Mouse (Mus musculus): ENCODE data around the gene Pnp. TPM values are rescaled to one million over a fixed set of nuclear protein-coding genes. Genes with fewer than 3 reads are reported as not detected.
"Not testable (repeated sequence)": the region's sequence is repeated elsewhere in the genome, so short reads cannot be mapped to it uniquely, and the experiment has no call there.

The Pnp gene
- total RNA-seq, 2 experiments from 2014 or later, result 13.7 to 15.2 TPM

DNA sequence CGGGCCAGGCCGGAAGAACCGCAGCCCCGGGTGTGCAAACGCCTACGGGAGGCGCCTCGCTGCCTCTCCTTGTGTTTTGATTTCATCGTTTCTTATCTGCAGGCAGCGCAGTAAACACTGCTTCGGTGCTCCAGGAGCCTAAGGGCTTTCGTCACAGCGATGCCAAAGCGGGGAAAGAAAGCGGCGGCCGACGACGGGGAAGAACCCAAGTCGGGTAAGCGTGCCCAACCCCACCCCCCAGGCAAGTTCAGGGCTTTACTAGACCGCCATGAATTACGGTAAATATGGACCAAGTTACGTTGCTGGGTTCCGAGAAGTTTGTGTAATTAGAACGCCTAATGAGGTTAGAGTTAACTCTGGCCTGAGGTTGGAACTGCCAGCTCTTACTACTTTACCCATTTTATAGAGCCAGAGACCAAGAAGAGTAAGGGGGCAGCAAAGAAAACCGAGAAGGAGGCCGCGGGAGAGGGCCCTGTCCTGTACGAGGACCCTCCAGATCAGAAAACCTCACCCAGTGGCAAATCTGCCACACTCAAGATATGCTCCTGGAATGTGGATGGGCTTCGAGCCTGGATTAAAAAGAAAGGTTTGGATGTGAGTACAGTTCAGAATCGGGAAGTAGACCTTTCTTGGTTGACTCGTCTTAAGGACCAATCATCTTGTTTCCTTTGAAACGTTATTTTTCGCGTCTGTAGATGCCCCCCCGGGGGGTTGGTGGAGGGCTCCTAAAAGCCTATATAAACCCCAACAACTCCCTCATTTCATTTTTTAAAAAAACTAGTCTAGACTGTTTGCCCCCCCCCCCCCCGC is 5.6 kb upstream of the Pnp start:
- no peak for DNase-seq (ENCODE audit: low spot score in 2 of 2)
- intact Hi-C loops (cut with DNase I), result no loop called here

DNA sequence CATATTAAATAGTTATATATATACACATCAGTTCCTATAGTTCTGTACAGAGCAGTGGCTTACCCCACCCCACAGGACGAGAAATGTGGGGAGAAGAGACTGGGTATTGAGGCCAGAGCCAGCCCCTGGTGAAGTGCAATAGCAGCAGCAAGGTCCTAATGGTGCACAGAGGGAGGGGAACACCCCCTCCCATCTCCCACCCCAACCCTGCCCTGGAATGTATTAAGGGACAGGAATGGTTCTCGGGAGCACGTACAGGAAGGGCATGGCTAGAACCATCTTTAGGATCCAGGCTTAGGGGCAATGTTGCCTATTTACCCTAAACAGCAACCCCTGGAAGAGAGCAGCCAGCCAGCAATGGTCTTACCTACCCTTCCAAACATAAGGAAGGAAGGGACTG is 3.5 kb upstream of the Pnp start:
- intact Hi-C loops (cut with DNase I), result no loop called here
- DNase-seq (ENCODE audit: low spot score in 2 of 2), result no peak

DNA sequence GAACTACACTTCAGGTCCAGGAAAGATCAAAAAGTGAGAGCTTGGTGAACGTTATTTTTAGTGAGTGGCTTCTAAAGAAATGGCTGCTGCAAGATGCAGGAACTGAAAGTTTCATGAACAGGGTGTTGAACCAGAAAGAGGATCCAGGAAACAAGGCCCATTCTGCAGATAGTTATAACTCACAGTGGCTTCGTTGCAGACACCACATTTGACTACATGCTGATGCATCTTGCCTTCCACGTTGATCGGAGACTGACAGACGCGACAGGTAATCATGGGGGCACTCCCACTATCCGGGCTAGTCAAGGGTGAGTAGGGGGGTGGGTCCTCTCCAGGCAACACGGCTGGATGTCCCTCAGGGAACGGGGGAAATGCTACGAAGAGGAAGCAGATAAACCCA is 931 bp upstream of the Pnp start:
- DNase-seq (ENCODE audit: low spot score in 2 of 2), result no peak
- intact Hi-C loops (cut with DNase I), result loop anchor here (2.0 kb wide), 1 partner anchor 135 kb away; no protein-coding TSS in a partner anchor

DNA sequence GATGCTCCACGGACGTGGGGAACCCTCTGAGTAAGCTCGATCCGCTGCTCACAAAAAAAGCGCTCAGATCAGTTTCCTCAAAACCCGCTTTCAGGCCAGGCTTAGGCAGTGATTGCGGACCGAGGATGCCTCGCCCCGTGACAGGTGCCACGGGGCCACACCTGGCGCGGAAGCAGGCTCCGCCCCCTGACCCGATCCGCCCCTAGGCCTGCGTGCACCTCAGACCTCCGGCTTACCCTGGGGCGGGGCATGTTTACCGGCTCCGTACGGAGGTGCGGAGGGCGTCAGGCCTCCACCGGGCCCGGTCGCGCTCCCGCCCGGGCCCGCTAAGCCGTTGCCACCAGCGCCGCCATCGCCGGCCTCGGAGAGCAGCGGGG is 517 bp upstream of the Pnp start:
- intact Hi-C loops (cut with DNase I), result loop anchor here (2.0 kb wide), 1 partner anchor 134 kb away; no protein-coding TSS in a partner anchor
- peak; percentile 40 to 45 for DNase-seq (ENCODE audit: low spot score in 2 of 2)

DNA sequence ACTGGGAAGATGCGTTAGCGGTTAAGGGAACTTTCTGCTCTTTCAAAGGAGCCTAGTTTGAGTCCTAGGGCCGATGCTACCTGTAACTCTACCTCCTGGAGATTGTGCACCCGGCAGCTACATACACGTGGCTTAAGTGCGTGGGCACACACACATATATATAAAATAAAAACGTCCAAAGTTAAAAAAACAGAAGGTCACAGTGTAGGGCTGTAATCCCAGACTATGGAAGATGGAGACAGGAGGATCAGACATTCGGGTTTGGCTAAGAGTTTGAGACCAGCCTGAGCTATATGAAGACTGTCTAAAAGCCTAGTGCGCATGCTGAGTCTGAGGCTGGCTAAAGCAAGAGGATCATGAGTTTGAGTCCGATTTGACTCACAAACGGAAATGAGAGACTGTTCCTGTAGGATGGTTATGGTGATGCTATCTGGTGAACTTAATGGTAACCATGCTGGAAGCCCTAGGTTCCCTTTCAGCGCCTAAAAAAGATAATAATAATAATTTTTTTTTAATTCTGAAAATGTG is 675 bp downstream of the Pnp start:
- no peak for DNase-seq (ENCODE audit: low spot score in 2 of 2)
- intact Hi-C loops (cut with DNase I), result loop anchor here (2.0 kb wide), 1 partner anchor 133 kb away; no protein-coding TSS in a partner anchor

DNA sequence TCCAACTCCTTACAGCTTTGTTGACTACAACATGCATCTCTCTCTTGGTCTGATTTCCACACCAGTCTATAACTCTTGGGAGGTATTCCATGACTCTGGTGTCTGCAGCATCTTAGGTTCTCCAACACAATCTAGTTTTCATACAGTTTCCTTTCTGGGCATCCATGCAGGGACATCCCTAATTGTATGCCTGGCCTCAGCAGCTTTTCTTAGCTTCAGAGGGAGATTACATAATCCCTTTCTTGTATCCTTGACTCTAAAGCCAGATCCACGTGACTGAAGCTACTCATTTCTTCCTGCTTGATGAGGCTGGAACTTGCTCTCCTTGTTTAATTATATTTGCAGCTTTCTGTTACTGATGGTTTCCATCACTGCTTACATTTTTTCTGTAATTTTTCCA is 5.8 kb downstream of the Pnp start:
- no peak for DNase-seq (ENCODE audit: low spot score in 2 of 2)
- intact Hi-C loops (cut with DNase I), result no loop called here

DNA sequence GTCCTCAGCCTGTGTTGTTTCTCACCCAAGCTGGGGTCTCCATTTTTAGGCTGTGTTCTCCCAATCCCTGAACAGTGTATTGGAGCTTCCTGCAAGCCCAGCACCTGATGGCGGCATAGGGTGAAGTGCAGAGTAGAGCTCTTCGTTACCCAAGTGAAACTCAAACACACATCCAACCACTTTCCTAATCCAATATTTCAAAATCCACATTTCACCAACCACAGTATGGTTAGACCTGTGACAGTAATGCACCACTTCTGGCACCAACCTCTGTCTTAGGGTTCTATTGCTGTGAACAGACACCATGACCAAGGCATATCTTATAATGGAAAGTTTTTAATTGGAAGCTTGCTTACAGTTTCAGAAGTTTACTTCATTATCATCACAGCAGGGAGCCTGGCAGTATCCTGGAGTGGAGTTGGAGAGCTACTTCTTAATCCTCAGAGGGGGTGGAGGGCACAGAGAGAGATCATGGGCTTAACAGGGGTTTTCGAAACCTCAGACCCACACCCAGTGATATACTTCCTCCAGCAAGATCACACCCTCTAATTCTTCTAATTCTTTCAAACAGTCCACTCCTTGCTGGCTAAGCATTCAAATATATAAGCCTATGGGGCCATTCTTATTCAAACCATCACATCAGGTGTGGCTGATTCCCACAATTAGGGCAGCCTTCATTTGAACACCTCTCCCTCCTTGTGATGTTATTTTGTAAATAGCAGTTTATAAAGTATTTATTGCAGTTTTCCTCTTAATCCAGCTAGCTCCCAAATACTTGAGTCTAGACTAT is 7.4 kb downstream of the Pnp start:
- intact Hi-C loops (cut with DNase I), result no loop called here

DNA sequence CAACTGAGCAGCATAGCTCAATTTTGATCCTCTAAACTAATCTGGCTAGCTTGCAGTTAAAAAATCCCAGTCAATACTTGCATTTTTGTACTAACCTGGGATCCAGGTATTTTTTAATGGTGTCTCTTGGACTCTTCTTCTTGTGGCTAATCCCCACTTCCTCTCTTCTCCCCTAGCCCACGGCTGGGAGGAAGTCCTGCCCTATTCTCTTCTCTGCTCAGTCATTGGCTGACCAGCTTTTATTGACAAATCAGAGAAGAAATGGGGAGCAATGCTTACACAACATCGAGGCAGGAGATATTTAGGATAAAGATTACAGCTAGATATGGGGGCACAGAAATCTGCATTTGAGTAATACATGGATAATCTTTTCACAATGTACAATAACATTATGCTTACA is 8.1 kb downstream of the Pnp start:
- no peak for DNase-seq (ENCODE audit: low spot score in 2 of 2)
- intact Hi-C loops (cut with DNase I), result no loop called here

More for the DNA sequence above, 7.4 kb downstream of the Pnp start:
- DNase-seq (ENCODE audit: low spot score in 2 of 2), result no peak

DNA sequence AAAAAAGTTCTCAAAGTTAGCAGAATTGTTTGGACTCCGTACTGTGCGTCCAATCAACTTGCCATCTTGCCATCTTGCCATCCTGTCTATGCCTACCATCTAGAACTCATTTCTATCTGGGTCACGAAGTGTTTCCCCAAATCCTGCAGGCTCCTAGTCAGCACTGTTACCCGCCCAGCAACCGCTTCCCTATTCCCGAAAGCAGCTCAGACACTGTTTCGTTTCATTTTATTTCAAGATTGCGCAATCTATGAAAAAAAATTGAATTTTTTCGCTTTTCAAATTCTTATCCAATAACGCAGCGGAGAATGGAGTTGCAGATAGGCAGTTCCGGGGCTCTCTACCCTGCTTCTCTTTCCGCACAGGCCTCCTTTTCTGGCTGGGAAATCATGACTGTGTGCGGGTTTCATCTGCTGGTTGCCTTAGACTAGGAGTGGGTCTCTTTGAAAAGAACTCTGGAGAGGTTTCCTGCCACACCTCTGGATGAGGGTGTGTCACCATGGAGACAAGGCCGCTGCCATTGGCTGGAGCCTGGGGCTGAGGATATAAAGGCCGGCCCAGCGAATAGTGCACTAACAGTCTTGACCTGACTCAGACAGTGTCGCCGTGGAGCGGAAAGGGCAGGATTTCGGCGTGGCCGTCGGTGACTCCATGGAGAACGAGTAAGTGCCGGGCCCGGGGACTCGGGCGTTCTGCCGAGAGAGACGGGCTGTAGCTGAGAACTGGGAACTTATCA is 13.2 kb downstream of the Pnp start, which contains the start of gene Gm49342:
Gene Gm49342, plus strand, starts transcription at position 586 of the 736 bp plus-strand sequence.
- DNase-seq (ENCODE audit: low spot score in 2 of 2), result peak; percentile 86 to 90
- intact Hi-C loops (cut with DNase I), result no loop called here

DNA sequence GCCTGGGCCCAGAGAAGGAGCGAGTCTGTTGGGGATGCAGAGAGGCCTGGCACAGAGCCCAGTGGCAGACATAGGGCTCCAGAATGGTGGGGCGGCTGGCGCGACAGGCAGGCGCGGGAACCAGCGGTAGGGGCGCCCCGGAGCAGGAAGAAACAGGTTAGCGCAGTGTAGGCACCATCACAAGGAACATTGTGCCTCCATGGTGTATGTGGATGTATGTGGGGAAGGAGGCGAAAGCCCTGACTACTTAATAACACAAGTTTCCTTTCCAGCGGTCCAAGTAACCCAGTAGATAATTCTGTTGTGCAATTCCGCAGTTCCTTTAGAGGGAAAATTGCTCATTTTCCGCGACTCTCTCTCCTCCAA is 13.8 kb downstream of the Pnp start:
- DNase-seq (ENCODE audit: low spot score in 2 of 2); intact Hi-C loops (cut with DNase I): not testable (repeated sequence)

DNA sequence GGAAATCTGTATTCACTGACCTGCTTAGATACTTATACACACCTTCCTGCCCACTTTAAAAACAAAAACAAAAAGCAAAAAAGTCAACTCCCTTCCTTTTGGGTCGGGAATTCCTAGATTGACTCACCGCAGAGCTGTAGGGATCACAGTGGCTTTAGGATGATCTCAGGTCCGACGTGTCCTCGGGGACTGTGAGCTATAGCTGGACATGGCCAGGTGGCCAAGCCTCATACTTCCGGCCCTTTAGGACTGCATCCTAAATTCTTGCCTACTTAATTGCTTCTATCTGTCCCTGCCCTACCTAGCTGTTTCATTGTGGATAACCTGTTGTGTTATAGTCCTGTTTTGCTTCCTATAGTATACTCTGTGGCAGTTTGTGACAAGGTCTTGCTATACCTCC is 14.2 kb downstream of the Pnp start:
- DNase-seq (ENCODE audit: low spot score in 2 of 2); intact Hi-C loops (cut with DNase I): not testable (repeated sequence)

DNA sequence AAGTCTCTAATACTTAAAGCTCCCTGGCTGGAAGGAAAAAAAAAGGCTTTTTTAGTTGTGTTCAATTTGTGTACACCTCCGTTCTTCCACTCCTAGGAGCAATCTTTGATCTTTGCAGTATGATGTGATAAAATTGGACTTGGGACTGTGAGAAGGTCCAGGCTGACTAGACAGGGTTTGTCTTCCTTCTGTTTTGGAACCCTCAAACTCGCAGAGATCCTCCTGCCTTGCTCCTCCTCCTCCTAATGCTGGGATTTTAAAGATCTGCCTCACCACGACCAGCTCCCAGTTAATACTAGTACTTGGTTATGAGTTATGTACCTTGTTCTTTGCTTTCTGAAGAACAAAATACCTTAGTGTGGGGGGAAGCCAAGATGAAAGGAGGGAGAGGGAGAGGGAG is 14.6 kb downstream of the Pnp start:
- intact Hi-C loops (cut with DNase I); DNase-seq (ENCODE audit: low spot score in 2 of 2): not testable (repeated sequence)

DNA sequence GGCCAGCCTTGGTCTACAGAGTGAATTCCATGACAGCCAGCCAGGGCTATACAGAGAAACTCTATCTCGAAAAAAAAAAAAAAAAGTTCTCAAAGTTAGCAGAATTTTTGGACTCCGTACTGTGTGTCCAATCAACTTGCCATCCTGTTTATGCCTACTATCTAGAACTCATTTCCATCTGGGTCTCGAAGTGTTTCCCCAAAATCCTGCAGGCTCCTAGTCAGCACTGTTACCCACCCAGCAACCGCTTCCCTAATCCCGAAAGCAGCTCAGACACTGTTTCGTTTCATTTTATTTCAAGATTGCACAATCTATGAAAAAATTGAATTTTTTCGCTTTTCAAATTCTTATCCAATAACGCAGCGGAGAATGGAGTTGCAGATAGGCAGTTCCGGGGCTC is 24.6 kb downstream of the Pnp start:
- intact Hi-C loops (cut with DNase I), result no loop called here
- DNase-seq (ENCODE audit: low spot score in 2 of 2), result no peak

DNA sequence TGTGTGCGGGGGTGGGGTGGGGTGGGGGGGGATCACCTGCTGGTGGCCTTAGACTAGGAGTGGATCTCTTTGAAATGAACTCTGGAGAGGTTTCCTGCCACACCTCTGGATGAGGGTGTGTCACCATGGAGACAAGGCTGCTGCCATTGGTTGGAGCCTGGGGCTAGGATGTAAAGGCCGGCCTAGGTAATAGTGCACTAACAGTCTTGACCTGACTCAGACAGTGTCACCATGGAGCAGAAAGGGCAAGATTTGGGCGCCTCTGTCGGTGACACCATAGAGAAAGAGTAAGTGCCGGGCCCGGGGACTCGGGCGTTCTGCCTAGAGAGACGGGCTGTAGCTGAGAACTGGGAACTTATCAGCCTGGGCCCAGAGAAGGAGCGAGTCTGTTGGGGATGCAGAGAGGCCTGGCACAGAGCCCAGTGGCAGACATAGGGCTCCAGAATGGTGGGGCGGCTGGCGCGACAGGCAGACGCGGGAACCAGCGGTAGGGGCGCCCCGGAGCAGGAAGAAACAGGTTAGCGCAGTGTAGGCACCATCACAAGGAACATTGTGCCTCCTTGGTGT is 25.1 kb downstream of the Pnp start, which contains the start of gene Pnp2:
Gene Pnp2, plus strand, starts transcription at position 51 of the 567 bp plus-strand sequence.
- intact Hi-C loops (cut with DNase I), result not testable (repeated sequence)
- peak; percentile 56 to 63 for DNase-seq (ENCODE audit: low spot score in 2 of 2)

DNA sequence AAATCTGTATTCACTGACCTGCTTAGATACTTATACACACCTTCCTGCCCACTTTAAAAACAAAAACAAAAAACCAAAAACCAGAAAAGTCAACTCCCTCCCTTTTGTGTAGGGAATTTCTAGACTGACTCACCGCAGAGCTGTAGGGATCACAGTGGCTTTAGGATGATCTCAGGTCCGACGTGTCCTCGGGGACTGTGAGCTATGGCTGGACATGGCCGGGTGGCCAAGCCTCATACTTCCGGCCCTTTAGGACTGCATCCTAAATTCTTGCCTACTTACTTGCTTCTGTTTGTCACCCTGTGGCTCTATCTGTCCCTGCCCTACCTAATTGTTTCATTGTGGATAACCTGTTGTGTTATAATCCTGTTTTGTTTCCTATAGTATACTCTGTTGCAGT is 25.8 kb downstream of the Pnp start:
- DNase-seq (ENCODE audit: low spot score in 2 of 2); intact Hi-C loops (cut with DNase I): not testable (repeated sequence)

DNA sequence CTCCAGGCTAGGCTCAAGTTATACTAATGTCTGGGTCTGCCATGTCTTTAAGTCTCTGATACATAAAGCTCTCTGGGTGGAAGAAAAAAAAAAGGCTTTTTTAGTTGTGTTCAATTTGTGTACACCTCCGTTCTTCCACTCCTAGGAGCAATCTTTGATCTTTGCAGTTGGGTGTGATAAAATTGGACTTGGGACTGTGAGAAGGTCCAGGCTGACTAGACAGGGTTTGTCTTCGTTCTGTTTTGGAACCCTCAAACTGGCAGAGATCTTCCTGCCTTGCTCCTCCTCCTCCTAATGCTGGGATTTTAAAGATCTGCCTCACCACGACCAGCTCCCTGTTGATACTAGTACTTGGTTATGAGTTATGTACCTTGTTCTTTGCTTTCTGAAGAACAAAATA is 26.3 kb downstream of the Pnp start:
- DNase-seq (ENCODE audit: low spot score in 2 of 2); intact Hi-C loops (cut with DNase I): not testable (repeated sequence)

DNA sequence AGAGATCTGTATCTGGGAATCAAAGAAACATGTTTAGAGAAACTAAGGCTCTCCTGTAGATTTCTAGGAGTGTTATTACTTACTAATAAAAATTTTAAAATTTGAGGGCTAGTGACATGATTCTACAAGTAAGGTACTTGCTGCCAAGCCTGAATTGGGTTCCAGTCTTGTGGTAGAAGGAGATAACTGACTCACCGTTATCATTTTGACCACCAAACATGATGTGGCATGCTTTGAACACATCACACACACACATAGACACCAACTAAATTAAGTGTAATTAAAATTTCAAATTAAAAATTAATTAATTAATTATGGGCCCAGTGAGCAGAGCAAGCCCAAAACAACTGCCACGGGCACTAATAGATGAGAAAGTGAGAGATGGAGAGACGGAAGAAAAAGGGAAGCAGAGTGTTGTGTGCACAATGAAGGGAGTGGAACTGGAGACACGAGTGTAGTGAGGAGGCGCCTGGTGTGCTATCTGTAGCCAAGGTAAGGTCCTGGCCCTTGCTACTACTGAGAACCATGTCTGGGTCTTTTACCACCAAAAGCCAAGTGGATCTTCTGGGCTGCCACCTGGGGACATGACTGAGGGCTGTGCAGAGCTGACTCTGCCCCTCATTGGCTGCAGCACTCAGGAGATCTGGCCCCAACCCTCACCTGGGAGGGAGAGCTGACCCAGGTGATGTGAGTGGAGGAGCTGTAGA is 27.6 kb downstream of the Pnp start:
- DNase-seq (ENCODE audit: low spot score in 2 of 2); intact Hi-C loops (cut with DNase I): not testable (repeated sequence)

DNA sequence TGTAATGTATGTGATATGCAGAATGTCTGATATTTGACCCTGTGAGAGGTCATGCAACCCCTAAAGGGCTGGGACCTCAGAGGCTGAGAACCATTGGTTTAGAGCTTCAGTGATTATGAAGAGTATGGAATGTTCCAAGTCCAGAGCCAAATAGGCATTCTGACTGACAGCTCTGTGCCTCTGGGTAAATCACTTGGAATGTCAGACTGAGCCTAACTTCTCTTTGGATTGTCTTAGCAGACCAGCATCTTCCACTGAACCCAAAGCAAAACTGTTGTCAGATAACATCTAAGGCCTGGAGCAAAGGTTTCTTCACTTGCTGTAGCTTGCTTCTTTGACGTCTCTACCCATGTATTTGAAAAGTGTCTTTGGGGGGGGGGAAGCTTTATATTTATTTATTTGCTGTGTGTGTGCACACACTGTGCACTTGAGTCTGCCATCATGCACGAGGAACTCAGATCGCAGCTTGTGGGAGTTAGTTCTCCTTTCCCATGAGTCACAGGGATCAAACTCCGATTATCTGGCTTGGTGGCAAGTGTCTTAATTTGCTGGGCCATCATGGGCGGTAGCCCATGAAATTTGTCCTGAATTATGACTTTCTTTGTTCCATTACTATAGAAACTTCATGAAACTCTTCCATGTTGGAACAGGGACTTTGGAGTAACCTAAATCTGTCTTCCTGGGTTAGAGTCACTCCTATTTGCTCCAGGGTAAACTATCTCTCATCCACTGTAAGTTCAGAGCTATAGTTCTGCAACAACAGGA is 37.5 kb downstream of the Pnp start:
- no peak for DNase-seq (ENCODE audit: low spot score in 2 of 2)
- intact Hi-C loops (cut with DNase I), result no loop called here
